Mouse (Mus musculus) embryonic fibroblast, embryonic 13.5 days (primary cell): Measurements from ENCODE around the gene Fam111a. TPM values are rescaled to one million over a fixed set of nuclear protein-coding genes. Genes with fewer than 3 reads are reported as not detected.
A peak's percentile ranks its signal among the peaks of the same experiment; 100 is the strongest.

Experiments used
- H3K27ac ChIP-seq: 2 replicates; pipeline ENCODE4 v1.5.1; 2012; ENCODE audit warnings: low read length, control low read depth, inconsistent platforms; ENCODE audit not compliant: insufficient read depth
- H3K4me1 ChIP-seq: 2 replicates; pipeline ENCODE4 v1.6.1; 2011; ENCODE audit warnings: low read length; ENCODE audit not compliant: control insufficient read depth, insufficient read depth
- H3K4me3 ChIP-seq: 2 replicates; pipeline ENCODE4 v1.5.1; 2011; ENCODE audit warnings: mild to moderate bottlenecking, control low read depth, low read length; ENCODE audit not compliant: insufficient read depth
- CTCF ChIP-seq: IDR thresholded peaks from 2 replicates; pipeline ENCODE4 v1.5.1; 2011; ENCODE audit warnings: mild to moderate bottlenecking, control low read depth, low read length, moderate library complexity, borderline replicate concordance; ENCODE audit not compliant: insufficient read depth
- POLR2A ChIP-seq: IDR thresholded peaks from 2 replicates; pipeline ENCODE4 v1.6.1; 2011; ENCODE audit warnings: low read depth, mild to moderate bottlenecking, control low read depth, low read length, moderate library complexity
- polyA plus RNA-seq: library from polyadenylated mRNA; stranded (reverse); fragments of >200 nt; gene quantifications from 2 replicates; pipeline ENCODE4 v1.2.4, GENCODE M21; 2011; ENCODE audit warnings: low read depth; ENCODE audit not compliant: missing spikeins, insufficient read length

Gene Fam111a
- polyA plus RNA-seq, 1 experiment: 56.0 TPM

GRCm38 (mm10) chr19:12575107-12575506 is 29.6 kb downstream of the Fam111a start:
- Histone ChIP-seq H3K4me3 (no peak overlapping the region), H3K27ac (peak overlapping the region; percentile 100), H3K4me1 (peaks cover 6% of the 10 kb centered on the region; the same call in 1 of the 2 replicates)
- TF ChIP-seq CTCF (no peak), POLR2A (0 out of 2 replicates have a peak, but pooled peaks have one; percentile 25)

- TF ChIP-seq POLR2A: no peak
- TF ChIP-seq CTCF: no peak
- Histone ChIP-seq H3K4me1 (peaks cover 6% of the 10 kb centered on the region; the same call in 1 of the 2 replicates), H3K4me3 (no peak overlapping the region), H3K27ac (peak overlapping the region; percentile 100)
Observed at GRCm38 (mm10) chr19:12575514-12575913, 30.0 kb downstream of the Fam111a start.

- H3K4me1 ChIP-seq: peaks cover 6% of the 10 kb centered on the region; the same call in 1 of the 2 replicates
- no peak overlapping the region for H3K27ac ChIP-seq
- TF ChIP-seq POLR2A: no peak
- no peak for TF ChIP-seq CTCF
- no peak overlapping the region for H3K4me3 ChIP-seq
Observed at GRCm38 (mm10) chr19:12576639-12577038, 31.1 kb downstream of the Fam111a start.

GRCm38 (mm10) chr19:12585310-12585709 is 39.8 kb downstream of the Fam111a start:
- TF ChIP-seq CTCF (no peak), POLR2A (no peak)
- Histone ChIP-seq H3K27ac (no peak overlapping the region), H3K4me1 (no peaks in the 10 kb centered on the region), H3K4me3 (no peak overlapping the region)

- Histone ChIP-seq H3K27ac (no peak overlapping the region), H3K4me1 (no peaks in the 10 kb centered on the region), H3K4me3 (no peak overlapping the region)
- TF ChIP-seq CTCF (peak; percentile 70; the same call in 1 of the 2 replicates), POLR2A (no peak)
Observed at GRCm38 (mm10) chr19:12591908-12592307, 46.4 kb downstream of the Fam111a start.

- H3K27ac ChIP-seq: no peak overlapping the region
- no peaks in the 10 kb centered on the region for H3K4me1 ChIP-seq
- no peak overlapping the region for H3K4me3 ChIP-seq
- TF ChIP-seq CTCF (no peak), POLR2A (no peak)
Observed at GRCm38 (mm10) chr19:12595135-12595529, 49.6 kb downstream of the Fam111a start.

- Histone ChIP-seq H3K4me3 (peak overlapping the region; percentile 51), H3K4me1 (no peaks in the 10 kb centered on the region), H3K27ac (no peak overlapping the region)
- TF ChIP-seq POLR2A (peak; percentile 79), CTCF (peak; percentile 34; the same call in 1 of the 2 replicates)
Observed at GRCm38 (mm10) chr19:12595530-12596289, 50.2 kb downstream of the Fam111a start.

- no peak overlapping the region for H3K27ac ChIP-seq
- TF ChIP-seq POLR2A: no peak
- TF ChIP-seq CTCF: no peak
- H3K4me1 ChIP-seq: no peaks in the 10 kb centered on the region
- H3K4me3 ChIP-seq: peak overlapping the region; percentile 51
Observed at GRCm38 (mm10) chr19:12596290-12597072, 50.9 kb downstream of the Fam111a start.

- Histone ChIP-seq H3K4me1 (no peaks in the 10 kb centered on the region), H3K27ac (no peak overlapping the region), H3K4me3 (no peak overlapping the region)
- TF ChIP-seq CTCF (no peak), POLR2A (no peak)
Observed at GRCm38 (mm10) chr19:12597073-12597405, 51.5 kb downstream of the Fam111a start.

- no peak overlapping the region for H3K4me3 ChIP-seq
- no peak for TF ChIP-seq CTCF
- no peak for TF ChIP-seq POLR2A
- H3K4me1 ChIP-seq: no peaks in the 10 kb centered on the region
- H3K27ac ChIP-seq: no peak overlapping the region
Observed at GRCm38 (mm10) chr19:12598674-12599073, 53.1 kb downstream of the Fam111a start.
